Mouse (Mus musculus) liver, embryonic 14.5 days (tissue): Measurements from ENCODE around the gene Edem3.

Experiments
- CTCF ChIP-seq: IDR thresholded peaks from 2 replicates; pipeline ENCODE4 v1.5.1; 2016; ENCODE audit warnings: antibody characterized with exemption, low read depth, control low read depth
- EP300 ChIP-seq: IDR thresholded peaks from 2 replicates; pipeline ENCODE4 v1.6.1; 2016; ENCODE audit warnings: antibody characterized with exemption, low read depth

- TF ChIP-seq CTCF (no peak), EP300 (no peak)
These were observed 45.5 kb upstream of the Edem3 start for GRCm38 (mm10) chr1:151709734-151710022.
